Mouse (Mus musculus) megakaryocyte progenitor cell, adult 5-6 weeks (primary cell): Measurements from ENCODE around the gene Ndp. TPM values are rescaled to one million over a fixed set of nuclear protein-coding genes. Genes with fewer than 3 reads are reported as not detected.

ENCODE experiments used
- ATAC-seq: replicated peaks from 2 replicates; pipeline ENCODE4 v1.8.0; 2016; ENCODE audit warnings: mild to moderate bottlenecking, moderate TSS enrichment, inconsistent platforms; ENCODE audit not compliant: poor library complexity
- total RNA-seq, 2 experiments: library from RNA; stranded (forward) in 1 of 2; stranded (reverse) in 1 of 2; fragments of 157-497, 149-512 nt in 1 of 2; fragments of 200-1000 nt in 1 of 2; gene quantifications; 2 replicates each; pipeline versions ENCODE4 v1.2.3 to v1.2.4; 2015 to 2017

Ndp gene
- total RNA-seq (2015), result not detected in 2 replicates
- not detected in 2 replicates for total RNA-seq (2017)

- ATAC-seq, result no peak
Measured at GRCm38 (mm10) chrX:16911241-16911873, at the start of gene Ndp. TSS of gene Ndp (minus strand) at chrX:16911774.

DNA sequence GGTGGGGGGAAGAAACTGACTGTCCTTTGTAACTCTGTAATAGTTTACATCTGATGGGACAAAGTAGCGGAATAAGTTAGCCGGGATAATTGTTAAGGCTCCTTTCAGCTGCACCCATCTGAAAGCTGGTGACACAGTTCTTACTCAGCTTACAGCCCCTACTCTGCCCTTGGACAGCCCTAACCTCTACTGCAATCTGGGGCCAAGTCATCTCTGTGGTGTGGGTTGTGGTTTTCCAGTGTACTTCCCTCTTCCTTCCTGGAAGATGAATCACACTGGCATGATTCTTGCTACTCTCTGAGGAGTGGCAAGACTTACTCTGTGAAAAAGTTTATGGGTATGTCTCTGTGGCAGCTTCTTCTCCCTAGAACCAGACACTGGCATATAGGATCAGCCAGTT lies 43.2 kb upstream of the Ndp start:
- ATAC-seq, result peak; percentile 34; the same call in 1 of the 2 replicates

DNA sequence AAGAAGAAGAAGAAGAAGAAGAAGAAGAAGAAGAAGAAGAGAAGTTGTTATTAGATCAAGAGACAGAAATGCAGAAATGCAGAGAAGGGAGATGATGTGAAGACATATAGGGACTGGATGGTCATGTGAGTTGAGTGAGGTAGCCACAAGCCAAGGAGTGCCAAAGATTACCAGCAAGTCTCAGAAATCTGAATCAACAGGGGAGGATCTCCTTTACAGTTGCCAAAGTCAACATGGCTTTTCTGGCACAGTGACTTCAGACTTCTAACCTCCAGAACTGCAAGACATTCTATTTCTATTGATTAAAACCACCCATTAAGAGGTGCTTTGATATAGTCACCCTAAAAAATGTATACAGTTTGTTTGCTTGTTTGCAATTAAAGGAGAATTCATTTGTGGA lies 6.4 kb upstream of the Ndp start:
- ATAC-seq, result no peak

DNA sequence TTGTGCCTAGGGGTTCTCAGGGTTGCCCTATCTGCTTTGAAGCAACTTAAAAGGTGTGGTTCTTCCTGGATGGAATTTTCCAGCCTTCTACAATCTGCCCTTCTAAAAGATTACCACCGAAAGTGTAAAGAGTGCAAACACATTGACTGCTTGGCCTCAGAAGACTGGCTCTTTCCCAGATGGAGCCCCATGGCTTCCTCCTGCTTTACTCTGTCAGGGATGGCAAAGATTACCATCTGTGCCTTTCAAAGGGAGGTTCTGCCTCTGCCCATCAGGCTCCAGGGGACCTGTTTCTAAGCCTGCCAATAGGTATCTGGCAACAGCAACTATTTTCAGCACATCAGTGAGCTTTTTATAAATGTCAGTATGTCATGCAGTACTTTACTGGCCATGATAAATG lies 1.5 kb upstream of the Ndp start:
- ATAC-seq, result no peak

GRCm38 (mm10) chrX:16911911-16912310 lies 337 bp upstream of the Ndp start:
- no peak for ATAC-seq

DNA sequence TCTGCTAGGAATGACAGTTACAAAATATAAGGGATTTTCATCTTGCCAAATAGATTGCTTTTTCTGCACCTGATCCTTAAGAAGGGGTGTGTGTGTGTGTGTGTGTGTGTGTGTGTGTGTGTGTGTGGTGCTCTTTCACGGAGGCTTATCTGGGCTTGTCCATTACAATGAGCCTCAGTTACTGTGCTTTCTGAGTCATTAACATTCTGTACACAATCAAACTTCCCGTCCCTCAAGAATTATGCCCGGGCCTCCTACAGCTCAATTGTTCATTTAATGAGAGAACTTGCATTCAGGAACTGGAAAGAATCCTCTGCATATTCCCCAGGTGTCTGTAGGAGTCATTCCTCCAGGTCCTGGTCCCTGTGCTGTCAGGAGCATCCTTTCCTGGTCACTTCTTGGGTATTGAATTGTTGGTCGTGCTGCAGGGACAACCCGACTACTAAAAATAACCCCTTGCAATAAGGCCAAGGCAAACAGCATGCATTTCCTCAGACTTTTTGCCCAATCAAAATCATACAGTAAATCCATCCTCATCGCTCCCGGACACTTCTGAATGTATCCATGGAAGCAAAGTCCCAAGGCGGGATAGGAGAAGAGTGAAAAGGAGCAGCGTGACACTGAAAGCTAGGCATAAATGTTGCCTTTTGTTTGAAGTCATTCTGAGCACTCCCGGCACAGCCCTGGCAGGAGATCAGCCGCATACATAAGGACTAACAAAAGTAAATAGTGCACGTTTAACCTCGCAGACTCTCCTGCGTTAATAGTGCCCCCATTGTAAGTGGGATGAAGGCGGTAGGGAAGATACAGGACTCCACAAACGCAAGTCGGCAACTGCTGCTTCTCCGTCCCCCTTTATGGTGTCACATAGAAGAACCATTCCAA lies 1.1 kb downstream of the Ndp start:
- ATAC-seq, result no peak

DNA sequence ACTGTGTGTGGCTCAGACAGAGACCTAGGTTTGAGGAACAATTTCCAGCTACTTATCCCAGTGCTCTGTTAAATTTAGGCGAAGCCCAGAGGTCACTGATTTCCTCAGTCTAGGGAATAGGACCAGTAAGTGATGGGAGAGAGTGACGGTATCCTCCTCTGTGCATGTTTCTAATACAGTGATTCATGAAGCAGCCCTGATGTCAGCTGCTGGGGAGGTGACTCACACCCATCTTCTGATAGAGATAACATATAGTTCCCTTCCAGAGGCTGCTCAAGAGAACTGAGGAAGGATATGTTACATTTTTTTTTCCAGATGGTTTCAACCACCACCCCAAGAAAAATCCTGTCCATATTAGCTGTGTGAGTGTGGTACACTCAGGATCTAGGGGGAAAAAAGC lies 2.9 kb downstream of the Ndp start:
- ATAC-seq, result no peak

DNA sequence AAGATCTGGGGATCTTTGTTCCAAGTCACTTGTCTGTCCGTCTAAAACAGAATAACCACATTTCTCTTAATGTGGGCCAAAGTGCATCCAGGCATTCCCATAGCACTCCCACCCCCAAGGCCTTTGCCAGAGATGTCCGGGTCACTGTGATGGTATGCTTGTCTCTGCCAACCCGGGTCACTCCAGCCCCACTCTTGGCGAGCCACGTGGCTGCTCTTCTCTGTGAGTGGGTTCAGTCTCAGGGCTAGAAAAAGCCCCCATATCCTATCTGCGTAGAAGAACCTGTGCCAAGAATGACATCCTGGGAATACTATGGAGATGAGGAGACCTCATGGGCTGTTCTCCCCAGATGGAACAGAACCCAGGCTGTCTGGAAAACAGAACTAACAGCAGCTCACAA lies 4.0 kb downstream of the Ndp start:
- ATAC-seq, result no peak

DNA sequence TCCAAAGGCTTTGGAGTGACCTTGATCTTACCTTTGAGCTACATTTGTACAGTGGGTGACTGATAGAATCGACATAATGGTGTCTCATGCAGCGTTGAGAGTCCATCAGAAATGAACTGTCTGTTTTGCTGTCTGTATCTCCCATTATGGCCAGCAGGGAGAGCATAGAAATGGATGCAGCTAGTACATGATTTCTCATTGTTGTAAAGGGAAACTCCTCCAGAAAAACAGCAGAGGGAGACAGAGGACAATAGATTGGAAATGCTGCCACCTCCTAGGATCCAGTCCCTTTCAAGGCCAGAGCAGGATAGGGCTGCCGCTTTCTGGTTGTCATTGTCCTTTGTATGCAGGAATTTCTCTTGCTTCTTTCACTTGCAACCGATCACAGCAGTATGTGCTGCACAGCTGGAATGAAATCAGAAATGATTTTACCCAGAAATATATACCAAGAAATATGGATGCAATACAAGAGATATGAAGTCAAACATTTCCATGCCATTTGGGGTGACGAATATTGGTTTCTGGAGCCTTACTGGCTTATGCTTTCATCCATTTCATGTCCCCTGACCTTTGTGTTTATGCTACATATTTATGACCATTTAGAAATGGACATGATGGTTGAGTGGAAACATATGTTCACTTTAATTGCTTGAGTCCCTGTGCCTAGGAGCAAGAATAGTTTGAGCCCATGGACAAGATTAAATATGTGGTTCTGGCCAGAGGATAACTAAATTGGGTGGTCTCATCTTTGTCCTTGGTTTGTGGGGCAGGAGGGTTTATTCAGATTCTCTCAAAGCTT lies 17.0 kb downstream of the Ndp start:
- ATAC-seq, result peak; percentile 91

DNA sequence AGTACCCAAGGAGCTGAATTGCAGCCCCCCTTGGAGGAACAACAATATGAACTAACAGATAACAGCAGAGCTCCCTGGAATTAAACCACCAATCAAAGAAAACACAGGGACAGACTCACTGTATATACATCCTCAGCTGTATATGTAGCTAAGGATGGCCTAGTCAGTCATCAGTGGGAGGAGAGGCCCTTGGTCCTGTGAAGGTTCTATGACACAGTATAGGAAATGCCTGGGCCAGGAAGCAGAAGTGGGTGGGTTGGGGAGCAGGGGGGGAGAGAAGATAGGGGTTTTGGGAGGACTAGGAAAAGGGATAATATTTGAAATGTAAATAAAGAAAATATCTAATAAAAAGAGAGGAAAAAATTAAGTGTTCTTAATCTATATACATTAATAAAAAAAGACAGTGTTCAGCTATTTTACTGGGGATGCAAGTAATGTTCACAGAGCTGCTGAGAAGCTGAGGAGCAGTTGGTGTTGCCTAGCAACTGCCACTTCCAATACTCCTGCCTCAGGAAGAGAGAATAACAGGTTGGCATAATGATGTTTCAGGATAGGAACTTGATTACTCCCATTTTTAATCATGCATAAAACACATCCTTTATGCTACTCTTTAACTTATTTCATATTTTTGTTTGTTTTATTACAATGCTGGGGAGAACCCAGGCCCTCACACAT lies 43.8 kb downstream of the Ndp start:
- no peak for ATAC-seq

DNA sequence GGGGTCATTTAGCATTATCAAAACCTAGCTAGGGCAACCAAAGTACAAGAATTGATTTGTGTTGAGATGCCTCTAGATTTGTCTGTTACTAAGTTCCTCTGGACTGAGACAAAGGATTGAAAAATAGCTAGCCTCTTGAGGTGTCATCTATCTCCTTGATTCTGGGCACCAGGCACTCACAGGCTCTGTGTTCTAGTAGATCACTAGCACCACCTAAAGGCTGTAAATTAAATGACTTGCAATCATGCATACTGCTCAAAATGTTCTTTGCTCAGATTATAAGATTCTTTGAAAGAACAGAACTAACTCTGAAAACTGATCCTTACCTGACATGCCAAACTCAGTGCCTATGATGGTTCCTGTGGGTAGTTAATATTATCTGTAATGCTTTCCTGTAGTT lies 51.3 kb downstream of the Ndp start:
- ATAC-seq, result no peak; the same call in 1 of the 2 replicates

- no peak for ATAC-seq
Measured at GRCm38 (mm10) chrX:16846034-16846433, 65.5 kb downstream of the Ndp start.

GRCm38 (mm10) chrX:16841443-16841842 lies 70.1 kb downstream of the Ndp start:
- ATAC-seq, result no peak

- no peak for ATAC-seq
Measured at GRCm38 (mm10) chrX:16837293-16837692, 74.3 kb downstream of the Ndp start.

DNA sequence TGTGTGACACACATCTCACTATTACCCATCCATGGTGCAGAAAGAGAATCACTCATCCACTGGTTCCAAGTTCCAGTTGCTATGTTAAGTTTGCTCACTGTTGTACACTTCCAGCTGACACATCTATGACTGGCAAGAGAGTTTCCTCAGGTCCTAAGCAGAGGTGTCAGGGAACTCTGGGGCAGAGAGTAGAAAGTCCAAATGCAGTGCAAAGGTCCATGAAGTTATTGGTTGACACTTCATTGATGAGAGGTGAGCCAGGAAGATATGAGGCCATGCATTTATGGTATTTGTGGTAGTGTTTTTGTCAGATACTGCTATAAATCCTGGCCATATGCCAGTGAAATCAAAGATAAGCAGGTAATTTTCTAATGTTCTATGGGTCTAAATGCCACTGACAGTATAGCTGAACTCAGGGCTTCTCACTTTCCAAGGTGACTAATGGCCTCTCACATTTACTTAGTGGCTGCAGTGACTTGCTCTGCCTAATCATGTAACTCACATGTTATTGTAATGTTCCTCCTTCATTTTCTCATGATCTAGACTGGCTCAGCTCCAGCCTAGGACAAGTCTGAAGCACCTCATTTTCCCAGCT lies 75.0 kb downstream of the Ndp start:
- ATAC-seq, result no peak

Other genes starting within 250 kb of the Ndp start
- gene Maob, start 94.4 kb downstream of the Ndp start, total RNA-seq (2015), result 0.42 TPM in 1 of 2 replicates, not detected in the other
- 0.07 TPM in 1 of 2 replicates, not detected in the other for gene Maob, start 94.4 kb downstream of the Ndp start, total RNA-seq (2017)